ENCODE assay signal across 12 mouse cellular contexts in the genomic region with DNA sequence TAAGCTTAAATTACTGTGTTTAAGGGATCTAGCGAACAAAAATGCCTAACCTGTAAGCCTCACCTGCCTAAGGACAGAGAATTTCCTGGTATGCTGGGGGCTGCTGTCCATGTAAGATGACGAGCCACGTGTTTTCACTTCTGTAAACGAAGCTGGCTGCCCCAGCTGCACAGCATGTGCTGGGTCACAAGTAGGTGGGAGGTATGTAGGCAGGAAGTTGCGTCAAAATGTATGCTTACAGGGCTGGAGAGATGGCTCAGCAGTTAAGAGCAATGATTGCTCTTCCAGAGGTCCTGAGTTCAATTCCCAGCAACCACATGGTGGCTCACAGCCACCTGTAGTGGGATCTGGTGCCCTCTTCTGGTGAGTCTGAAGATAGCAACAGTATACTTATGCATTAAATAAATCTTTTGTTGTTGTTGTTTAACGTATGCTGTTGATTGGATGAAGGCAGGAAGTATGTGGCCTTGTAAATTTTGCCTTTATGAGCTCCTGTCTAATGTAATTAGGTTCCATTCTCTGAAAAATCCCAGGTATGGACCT.
DNase-seq lines count a peak whose midpoint lies in the region; ATAC-seq and TF ChIP-seq lines count a peak whose summit lies in the region.
"Had no signal": no experiment of that assay in that cellular context is flagged by ENCODE, and none has a peak within 500 bp of the region (broad histone marks: within the 10 kb centered on the region; RNA-seq: fewer than 3 reads in every experiment).

No protein-coding gene starts in this region.

- WGBS in forebrain, embryonic 11.5 days, result 91% methylated on average over 6 of the region's 6 CpGs
- WGBS in forebrain, embryonic 12.5 days, result 93% methylated on average over 6 of the region's 6 CpGs
- 68% methylated on average over 6 of the region's 6 CpGs for WGBS in liver, embryonic 14.5 days (ENCODE audit: insufficient replicate concordance)
- WGBS in limb, embryonic 10.5 days, result 80% methylated on average over 6 of the region's 6 CpGs

- H3K4me3 ChIP-seq in forebrain, embryonic 11.5 days (ENCODE audit: low read depth, low read length), result no peak overlapping the region
- no peak overlapping the region for H3K4me3 ChIP-seq in forebrain, embryonic 12.5 days (replicated peaks)
- H3K4me3 ChIP-seq in liver, embryonic 14.5 days (ENCODE audit: insufficient read depth in 1 of 2, low read depth in 2 of 2, low read length in 2 of 2), result no peak overlapping the region
- H3K4me3 ChIP-seq in limb, embryonic 10.5 days, result no peak overlapping the region
- H3K4me3 ChIP-seq: hindbrain, embryonic 10.5 days had no signal

- no peak overlapping the region for H3K4me2 ChIP-seq in forebrain, embryonic 11.5 days (ENCODE audit: low read depth, low read length, severe bottlenecking)
- no peak overlapping the region for H3K4me2 ChIP-seq in forebrain, embryonic 12.5 days
- no peak overlapping the region for H3K4me2 ChIP-seq in liver, embryonic 14.5 days (ENCODE audit: low read depth)
- H3K4me2 ChIP-seq: heart, embryonic 11.5 days had no signal

- peak; percentile 58 for TF ChIP-seq CTCF in liver, embryonic 14.5 days (IDR thresholded peaks at IDR 0.05; ENCODE audit: low read depth)

- no peak for ATAC-seq in forebrain, embryonic 11.5 days (replicated peaks; ENCODE audit: low FRiP score)
- no peak for ATAC-seq in forebrain, embryonic 12.5 days (ENCODE audit: low FRiP score)
- no peak for ATAC-seq in liver, embryonic 14.5 days (ENCODE audit: insufficient read depth)

- TF ChIP-seq EP300 in liver, embryonic 14.5 days (IDR thresholded peaks at IDR 0.05; ENCODE audit: low read depth), result no peak

- H3K27me3 ChIP-seq in forebrain, embryonic 11.5 days (ENCODE audit: control insufficient read depth, insufficient read depth, low read length), result no peaks in the 10 kb centered on the region
- H3K27me3 ChIP-seq in forebrain, embryonic 12.5 days, result no peaks in the 10 kb centered on the region
- no peaks in the 10 kb centered on the region for H3K27me3 ChIP-seq in liver, embryonic 14.5 days (ENCODE audit: control insufficient read depth, insufficient read depth, low read length)
- H3K27me3 ChIP-seq in limb, embryonic 10.5 days (ENCODE audit: low read depth, poor library complexity, severe bottlenecking), result no peaks in the 10 kb centered on the region

- no peaks in the 10 kb centered on the region for H3K4me1 ChIP-seq in forebrain, embryonic 11.5 days (replicated peaks; ENCODE audit: control insufficient read depth, insufficient read depth, low read length)
- H3K4me1 ChIP-seq in forebrain, embryonic 12.5 days, result peaks cover 5% of the 10 kb centered on the region; the same call in 1 of the 2 replicates
- H3K4me1 ChIP-seq in liver, embryonic 14.5 days (replicated peaks; ENCODE audit: control insufficient read depth in 2 of 2, insufficient read depth in 2 of 2, low read length in 1 of 2), result no peaks in the 10 kb centered on the region
- peaks cover 13% of the 10 kb centered on the region for H3K4me1 ChIP-seq in limb, embryonic 10.5 days

- H3K27ac ChIP-seq in forebrain, embryonic 11.5 days (ENCODE audit: low read depth, low read length), result no peak overlapping the region
- H3K27ac ChIP-seq in forebrain, embryonic 12.5 days, result no peak overlapping the region
- no peak overlapping the region for H3K27ac ChIP-seq in liver, embryonic 14.5 days
- H3K27ac ChIP-seq in limb, embryonic 10.5 days, result no peak overlapping the region
- H3K27ac ChIP-seq: hindbrain, embryonic 10.5 days had no signal

- peak; percentile 37 for DNase-seq in forebrain, embryonic 11.5 days (ENCODE audit: low spot score)
- DNase-seq in liver, embryonic 14.5 days (ENCODE audit: low read depth in 3 of 3, low spot score in 3 of 3), result no peak
- no peak for DNase-seq in liver
- DNase-seq in CD4-positive helper T cell, adult 2 months (ENCODE audit: low read depth, low spot score), result peak; percentile 24
- peak; percentile 26 for DNase-seq in induced T-regulatory cell, adult 2 months (ENCODE audit: low read depth)
- DNase-seq in limb, embryonic 10.5 days (ENCODE audit: low spot score), result no peak
- DNase-seq in thymus, postnatal 10 days (ENCODE audit: low spot score in 2 of 2), result no peak
- DNase-seq: adrenal gland, postnatal 10 days; kidney, adult 8-10 months had no signal

- H3K36me3 ChIP-seq in forebrain, embryonic 11.5 days (ENCODE audit: control insufficient read depth, insufficient read depth, low read length), result no peaks in the 10 kb centered on the region
- H3K36me3 ChIP-seq in forebrain, embryonic 12.5 days (replicated peaks), result no peaks in the 10 kb centered on the region
- H3K36me3 ChIP-seq in liver, embryonic 14.5 days (replicated peaks; ENCODE audit: control insufficient read depth, insufficient read depth, low read depth), result no peaks in the 10 kb centered on the region
- H3K36me3 ChIP-seq in limb, embryonic 10.5 days, result no peaks in the 10 kb centered on the region
- H3K36me3 ChIP-seq: hindbrain, embryonic 10.5 days had no signal

- no peak overlapping the region for H3K9ac ChIP-seq in forebrain, embryonic 11.5 days (ENCODE audit: low read length)
- H3K9ac ChIP-seq in forebrain, embryonic 12.5 days, result no peak overlapping the region
- no peak overlapping the region for H3K9ac ChIP-seq in liver, embryonic 14.5 days (replicated peaks)

- H3K9me3 ChIP-seq in forebrain, embryonic 11.5 days (ENCODE audit: control insufficient read depth, low read length), result no peaks in the 10 kb centered on the region
- no peaks in the 10 kb centered on the region for H3K9me3 ChIP-seq in forebrain, embryonic 12.5 days
- no peaks in the 10 kb centered on the region for H3K9me3 ChIP-seq in liver, embryonic 14.5 days (ENCODE audit: control insufficient read depth, low read length)
- H3K9me3 ChIP-seq in limb, embryonic 10.5 days (replicated peaks), result no peaks in the 10 kb centered on the region
- H3K9me3 ChIP-seq: hindbrain, embryonic 10.5 days had no signal

Comparison
In these comparisons a context has a peak if more than half of its experiments do, and no peak if none do; other contexts are left out.
1. DNase-seq: peak in forebrain, embryonic 11.5 days (single experiment), CD4-positive helper T cell, adult 2 months (single experiment) and induced T-regulatory cell, adult 2 months (single experiment); none in liver, embryonic 14.5 days (0 of 3), liver (single experiment), limb, embryonic 10.5 days (single experiment) and thymus, postnatal 10 days (0 of 2).